Mouse (Mus musculus) heart, postnatal 14 days (tissue): ENCODE results near the gene Nme1. TPM values are rescaled to one million over a fixed set of nuclear protein-coding genes. Genes with fewer than 3 reads are reported as not detected.
"Not testable (repeated sequence)": the region's sequence is repeated elsewhere in the genome, so short reads cannot be mapped to it uniquely, and the experiment has no call there.

Experiments used
- DNase-seq, 2 experiments: peaks; one replicate each; pipeline ENCODE4 v3.0.0; 2021 to 2022
- intact Hi-C: fragments of 180-260 bp; cut with DNase I; formaldehyde crosslinking; loops from one replicate; pipeline ENCODE4 v1.15.1; 2025
- total RNA-seq, 2 experiments: library from RNA; stranded (reverse); gene quantifications; 2 replicates each; pipeline ENCODE4 v1.2.3; 2021

The Nme1 gene
- total RNA-seq, 2 experiments from 2014 or later: 16.6 to 21.5 TPM

GRCm38 (mm10) chr11:93969171-93969570 lies 850 bp upstream of the Nme1 start:
- DNase-seq: no peak
- intact Hi-C loops: loop anchor here (2.0 kb wide), 2 partner anchors 108 to 118 kb away; no protein-coding TSS in a partner anchor

DNA sequence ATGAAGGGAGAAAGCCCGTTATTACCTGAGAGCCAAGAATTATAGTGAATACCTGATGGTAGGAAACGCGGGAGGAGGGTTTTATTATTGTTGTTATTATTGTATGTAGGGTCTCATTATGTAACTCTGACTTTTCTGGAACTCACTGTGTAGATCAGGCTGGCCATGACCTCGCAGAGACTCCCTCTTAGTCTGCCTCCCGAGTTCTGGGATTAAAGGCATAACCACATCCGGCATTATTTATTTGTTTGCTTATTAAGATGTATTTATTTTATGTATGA lies 467 bp upstream of the Nme1 start:
- intact Hi-C loops: loop anchor here (1.0 to 2.0 kb wide), 3 partner anchors 28 to 118 kb away; partner anchors contain the start of gene Spag9
- no peak for DNase-seq

- intact Hi-C loops: no loop called here
- DNase-seq: no peak
These were observed 940 bp downstream of the Nme1 start for GRCm38 (mm10) chr11:93967381-93967780.

DNA sequence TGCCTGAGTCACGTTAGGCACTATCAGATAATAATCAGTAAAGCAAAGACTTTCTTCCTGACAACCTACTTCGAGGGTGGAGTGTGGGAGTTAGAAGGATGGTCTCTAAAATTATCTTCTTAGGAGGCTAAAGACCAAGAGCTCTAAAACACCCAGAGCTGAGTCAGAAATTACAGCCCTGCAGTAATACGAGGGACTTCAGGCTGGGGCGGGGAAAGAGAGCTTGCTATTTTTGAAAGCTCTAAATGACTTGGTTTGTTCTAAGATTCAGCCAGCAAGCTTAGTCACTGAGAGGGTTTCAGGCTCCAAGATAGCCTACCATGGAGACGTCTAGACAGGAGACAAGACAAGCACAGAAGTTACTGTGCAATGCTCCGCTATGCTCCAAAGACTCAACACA lies 2.9 kb downstream of the Nme1 start:
- DNase-seq: no peak
- intact Hi-C loops: no loop called here

DNA sequence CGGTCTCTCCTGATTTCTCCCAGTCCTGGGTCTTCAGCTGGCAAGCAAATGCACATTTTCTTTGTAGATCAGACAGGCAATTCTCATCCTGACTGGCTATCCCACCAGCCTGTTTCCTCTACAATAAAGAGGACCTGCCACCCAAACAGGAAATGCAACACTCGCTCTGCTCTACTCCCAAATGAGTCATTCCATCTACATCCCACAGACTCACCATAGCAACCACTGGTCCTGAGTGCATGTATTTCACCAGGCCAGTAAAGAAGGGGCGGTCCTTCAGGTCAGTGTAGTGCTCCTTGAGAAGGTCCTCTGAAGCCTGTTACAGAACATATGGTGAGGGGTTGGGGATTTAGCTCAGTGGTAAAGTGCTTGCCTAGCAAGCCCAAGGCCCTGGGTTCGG lies 5.3 kb downstream of the Nme1 start:
- intact Hi-C loops: no loop called here
- no peak for DNase-seq

DNA sequence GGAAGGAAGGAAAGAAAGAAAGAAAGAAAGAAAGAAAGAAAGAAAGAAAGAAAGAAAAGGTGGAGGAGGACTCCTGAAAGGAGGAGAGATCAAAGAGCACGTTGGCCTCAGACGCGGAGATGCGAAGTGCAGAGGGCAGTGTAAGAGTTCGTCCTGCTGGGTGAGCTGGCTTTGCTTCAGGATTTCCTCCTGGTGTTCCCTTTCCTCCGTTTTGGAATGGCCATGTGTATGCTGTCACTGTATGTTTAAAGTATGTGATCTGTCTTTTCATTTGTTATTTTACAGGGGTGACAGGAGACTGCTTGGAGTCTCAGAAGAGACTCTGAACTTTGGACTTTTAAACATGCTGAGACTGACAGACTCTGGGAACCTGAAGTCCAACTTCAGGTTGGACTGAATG lies 6.8 kb downstream of the Nme1 start:
- intact Hi-C loops: no loop called here
- DNase-seq: no peak

- intact Hi-C loops: loop anchor here (5.0 to 10.0 kb wide), 2 partner anchors 40 to 257 kb away; partner anchors contain the start of genes Spag9 and Tob1
- no peak for DNase-seq
These were observed 10.6 kb downstream of the Nme1 start for GRCm38 (mm10) chr11:93957746-93958145.

- intact Hi-C loops: loop anchor here (5.0 to 10.0 kb wide), 2 partner anchors 40 to 258 kb away; partner anchors contain the start of genes Spag9 and Tob1
- no peak for DNase-seq
These were observed 11.2 kb downstream of the Nme1 start for GRCm38 (mm10) chr11:93957031-93957555.

- intact Hi-C loops: loop anchor here (5.0 to 10.0 kb wide), 2 partner anchors 41 to 259 kb away; partner anchors contain the start of genes Spag9 and Tob1
- no peak for DNase-seq
These were observed 12.2 kb downstream of the Nme1 start, which contains the start of gene Nme2 for GRCm38 (mm10) chr11:93956159-93956558. TSS of gene Nme2 (minus strand) at chr11:93956259.

DNA sequence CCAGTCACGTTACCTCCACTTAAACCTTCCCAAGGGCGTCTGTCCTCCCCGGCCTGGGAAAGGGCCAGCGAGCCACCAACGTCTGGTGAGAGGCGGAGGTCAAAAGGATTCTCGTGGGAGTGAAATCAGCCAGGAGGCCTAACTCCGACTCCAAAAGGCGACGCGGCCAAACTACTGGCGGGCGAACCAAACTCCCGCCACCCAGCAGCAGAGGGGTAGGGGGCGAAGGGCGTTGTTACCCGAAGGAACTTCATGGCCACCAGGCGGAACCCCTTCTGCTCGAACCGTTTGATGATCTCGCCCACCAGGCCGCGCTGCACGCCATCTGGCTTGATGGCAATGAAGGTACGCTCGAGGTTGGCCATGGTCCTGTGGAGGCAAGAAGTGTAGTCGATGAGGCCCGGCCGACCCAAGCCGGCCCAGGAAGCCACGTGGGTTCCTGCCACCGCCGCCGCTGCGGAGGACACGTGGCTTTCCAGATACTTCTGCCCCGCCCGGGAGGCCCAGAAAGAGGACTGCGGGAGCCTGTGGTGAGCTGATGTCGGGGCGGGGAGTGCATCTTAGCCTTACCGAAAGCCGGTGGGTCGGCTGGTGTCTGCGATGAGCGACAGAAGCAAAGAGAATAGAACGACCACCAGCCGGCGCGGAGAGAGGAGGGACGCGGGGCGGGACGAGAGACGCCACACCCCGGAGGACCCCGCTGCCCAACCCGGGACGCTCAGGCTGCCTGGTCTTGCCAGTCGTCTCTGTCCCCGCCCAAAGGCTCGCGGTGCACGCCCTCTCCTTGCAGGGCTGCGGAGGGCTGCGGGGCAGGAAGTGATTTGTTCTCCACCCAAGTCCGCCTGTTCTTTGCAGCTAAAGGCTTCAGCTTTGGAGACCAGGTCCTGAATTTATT lies 12.8 kb downstream of the Nme1 start:
- intact Hi-C loops: loop anchor here (5.0 to 10.0 kb wide), 2 partner anchors 42 to 259 kb away; partner anchors contain the start of genes Spag9 and Tob1
- peak; percentile 94 for DNase-seq

- intact Hi-C loops: loop anchor here (5.0 to 10.0 kb wide), 2 partner anchors 43 to 260 kb away; partner anchors contain the start of genes Spag9 and Tob1
- DNase-seq: no peak
These were observed 13.5 kb downstream of the Nme1 start for GRCm38 (mm10) chr11:93954738-93955255.

GRCm38 (mm10) chr11:93952376-93952775 lies 15.9 kb downstream of the Nme1 start:
- intact Hi-C loops: loop anchor here (10.0 kb wide), 1 partner anchor 262 kb away; the partner anchor contains the start of gene Tob1
- no peak for DNase-seq

DNA sequence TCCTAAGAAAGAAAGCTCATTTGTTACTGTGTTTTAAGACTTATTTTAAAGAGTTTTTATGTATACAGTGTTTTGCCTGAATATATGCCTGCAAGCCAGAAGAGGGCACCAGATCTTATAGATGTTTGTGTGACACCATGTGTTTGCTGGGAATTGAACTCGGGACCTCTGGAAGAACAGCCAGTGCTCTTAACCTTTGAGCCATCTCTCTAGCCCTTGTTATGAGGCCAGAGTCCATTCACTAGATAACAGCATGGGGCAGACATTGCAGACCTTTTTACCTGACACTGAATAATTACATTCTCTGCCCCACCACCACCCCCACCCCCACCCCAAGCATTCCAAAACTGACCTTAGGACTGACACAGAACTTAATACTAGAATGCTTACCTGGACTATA lies 18.3 kb downstream of the Nme1 start:
- intact Hi-C loops: loop anchor here (10.0 kb wide), 1 partner anchor 265 kb away; the partner anchor contains the start of gene Tob1
- DNase-seq: no peak

DNA sequence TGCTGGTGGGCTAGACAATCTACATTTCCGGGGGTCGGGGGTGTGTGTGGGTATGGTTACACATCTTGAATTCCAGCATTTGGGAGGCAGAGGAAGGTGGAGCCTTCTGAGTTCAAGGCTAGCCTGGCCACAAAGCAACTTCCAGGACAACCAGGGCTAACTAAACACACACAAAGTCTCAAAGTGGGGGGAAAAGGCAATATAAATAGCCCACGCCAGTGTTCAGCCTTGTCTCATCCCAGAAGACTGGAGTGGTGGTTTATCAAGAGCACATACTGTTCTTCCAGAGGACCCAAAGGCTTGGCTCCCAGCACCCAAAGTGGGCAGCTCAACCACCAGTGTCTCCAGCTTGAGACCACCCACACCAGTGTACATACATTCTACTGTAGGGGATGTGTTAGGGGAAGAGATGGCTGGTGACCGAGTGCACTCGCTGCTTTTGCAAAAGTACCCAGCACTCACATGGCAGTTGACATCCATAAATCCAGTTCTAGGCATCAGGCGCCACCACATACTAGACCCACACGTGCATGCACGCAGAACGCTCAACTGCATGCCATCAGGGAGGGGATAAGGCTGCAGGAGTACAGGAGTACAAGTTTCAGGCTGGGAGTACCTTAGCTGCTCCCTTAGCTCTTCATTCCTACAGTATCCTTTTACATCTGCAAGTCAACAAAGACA lies 19.3 kb downstream of the Nme1 start:
- no peak for DNase-seq
- intact Hi-C loops: no loop called here

DNA sequence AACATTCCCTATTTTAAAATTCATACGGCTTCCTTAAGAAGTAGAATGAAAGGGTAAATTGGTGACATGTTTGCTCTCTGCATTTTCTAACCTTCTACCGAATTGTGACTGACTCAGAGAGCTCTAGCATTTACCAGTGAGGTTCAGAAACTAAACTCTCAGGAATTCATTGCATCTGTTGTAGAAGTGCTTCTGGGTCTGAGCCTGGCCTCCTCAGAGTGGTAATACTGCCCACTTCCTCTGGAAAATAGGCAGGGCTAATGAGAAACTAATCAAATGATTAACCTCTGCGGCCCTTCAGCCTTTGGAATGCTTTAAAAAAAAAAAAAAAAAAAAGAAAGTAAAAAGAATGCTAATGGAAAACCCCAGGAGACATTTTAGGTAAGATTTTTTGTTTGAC lies 23.3 kb downstream of the Nme1 start:
- no peak for DNase-seq
- intact Hi-C loops: no loop called here

- DNase-seq: no peak
- intact Hi-C loops: no loop called here
These were observed 27.4 kb downstream of the Nme1 start for GRCm38 (mm10) chr11:93940906-93941305.

DNA sequence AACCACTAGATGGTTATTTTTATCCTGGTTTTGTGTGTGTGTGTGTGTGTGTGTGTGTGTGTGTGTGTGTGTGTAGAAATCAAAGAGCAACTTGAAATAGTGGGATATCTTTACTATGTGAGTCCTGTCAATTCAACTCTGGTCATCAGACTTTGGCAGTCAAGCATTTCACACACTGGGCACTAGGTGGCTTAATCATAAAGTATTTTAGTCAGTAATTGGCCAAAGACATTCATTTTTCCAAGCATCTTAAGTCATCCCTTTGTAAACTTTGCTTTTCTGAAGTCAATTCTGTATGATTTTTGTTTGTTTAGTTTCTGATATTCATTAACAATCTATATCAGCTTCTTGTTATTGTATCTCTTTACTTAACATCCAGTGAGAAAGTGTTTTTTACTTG lies 39.2 kb downstream of the Nme1 start:
- intact Hi-C loops: no loop called here
- DNase-seq: no peak

DNA sequence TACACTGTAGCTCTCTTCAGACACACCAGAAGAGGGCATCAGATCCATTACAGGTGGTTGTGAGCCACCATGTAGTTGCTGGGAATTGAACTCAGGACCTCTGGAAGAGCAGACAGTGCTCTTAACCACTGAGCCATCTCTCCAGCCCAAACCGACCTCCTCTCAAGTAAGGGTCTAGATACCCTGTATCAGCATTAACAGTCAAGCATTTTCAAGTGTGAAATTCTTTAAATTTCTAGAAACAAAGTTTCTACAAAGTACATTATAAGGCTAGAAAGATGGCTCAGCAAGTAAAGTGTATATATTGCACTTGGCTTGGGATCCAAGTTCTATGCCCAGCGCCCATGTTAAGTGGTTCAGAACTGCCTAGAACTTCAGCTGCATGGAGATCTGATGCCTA lies 53.3 kb downstream of the Nme1 start:
- DNase-seq, intact Hi-C loops: not testable (repeated sequence)

DNA sequence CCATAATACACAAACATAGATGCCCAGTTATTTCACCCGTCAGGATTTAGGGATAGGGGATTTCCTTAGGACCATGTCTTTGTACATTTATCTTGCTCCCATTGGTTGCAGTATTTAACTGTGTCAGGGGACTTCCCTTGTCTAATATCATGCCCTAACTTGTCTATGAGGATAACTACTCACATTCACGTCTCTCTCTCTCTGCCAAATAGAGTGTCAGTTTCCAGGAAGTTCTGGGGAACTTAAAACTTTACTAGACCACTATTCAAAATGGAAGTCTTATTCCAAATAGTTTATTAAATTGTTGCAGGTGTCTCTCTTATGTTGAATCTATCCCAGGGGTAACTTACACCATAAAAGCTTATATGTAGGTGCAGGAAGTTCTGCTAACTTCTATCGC lies 56.7 kb downstream of the Nme1 start:
- no peak for DNase-seq
- intact Hi-C loops: no loop called here

DNA sequence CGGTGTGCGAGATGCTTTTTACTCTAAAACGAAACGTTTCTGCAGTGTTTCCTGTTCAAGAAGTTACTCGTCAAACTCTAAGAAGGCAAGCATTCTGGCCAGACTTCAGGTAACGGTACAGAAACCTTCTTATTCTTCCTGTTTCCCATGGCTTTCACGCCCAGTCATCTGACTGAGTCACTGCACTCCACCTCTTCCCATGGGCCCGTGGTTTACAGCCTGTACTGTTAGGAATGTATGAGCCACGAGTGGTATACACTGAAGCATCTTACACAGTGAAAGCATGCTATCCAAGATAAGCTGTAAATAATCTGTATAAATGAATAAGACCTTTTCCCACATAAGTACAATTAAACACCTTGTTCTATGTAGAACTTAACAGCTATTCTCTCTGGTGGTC lies 59.5 kb downstream of the Nme1 start:
- intact Hi-C loops: no loop called here
- DNase-seq: no peak

GRCm38 (mm10) chr11:93907839-93908238 lies 60.5 kb downstream of the Nme1 start:
- intact Hi-C loops: no loop called here
- DNase-seq: no peak
